Mouse (Mus musculus): Measurements from ENCODE around the gene Stam2. TPM values are rescaled to one million over a fixed set of nuclear protein-coding genes. Genes with fewer than 3 reads are reported as not detected.

Gene Stam2
- polyA plus RNA-seq, 1 experiment from 2014 or later, result 36.1 TPM

- H3K27me3 ChIP-seq (ENCODE audit: insufficient read depth, poor library complexity, severe bottlenecking), result no peaks in the 10 kb centered on the region
- peaks cover 41% of the 10 kb centered on the region for H3K36me3 ChIP-seq
- WGBS, result 92% methylated on average over 6 of the region's 6 CpGs
- H3K4me1 ChIP-seq (replicated peaks), result peaks cover 6% of the 10 kb centered on the region; the same call in 1 of the 2 replicates
- H3K27ac ChIP-seq, result no peak overlapping the region
- DNase-seq (ENCODE audit: low spot score), result no peak
- no peaks in the 10 kb centered on the region for H3K9me3 ChIP-seq
- no peak overlapping the region for H3K4me3 ChIP-seq
Measured at GRCm38 (mm10) chr2:52715538-52715937, 26.5 kb downstream of the Stam2 start.

GRCm38 (mm10) chr2:52714111-52714510 lies 28.0 kb downstream of the Stam2 start:
- DNase-seq (ENCODE audit: low spot score), result no peak
- Histone ChIP-seq H3K4me3 (no peak overlapping the region), H3K4me1 (replicated peaks) (no peaks in the 10 kb centered on the region), H3K9me3 (no peaks in the 10 kb centered on the region), H3K27ac (no peak overlapping the region), H3K27me3 (ENCODE audit: insufficient read depth, poor library complexity, severe bottlenecking) (no peaks in the 10 kb centered on the region), H3K36me3 (peaks cover 54% of the 10 kb centered on the region)
- 94% methylated on average over 4 of the region's 4 CpGs for WGBS

GRCm38 (mm10) chr2:52710804-52711203 lies 31.3 kb downstream of the Stam2 start:
- Histone ChIP-seq H3K4me3 (no peak overlapping the region), H3K9me3 (no peaks in the 10 kb centered on the region), H3K27ac (no peak overlapping the region), H3K36me3 (peaks cover 65% of the 10 kb centered on the region), H3K27me3 (ENCODE audit: insufficient read depth, poor library complexity, severe bottlenecking) (no peaks in the 10 kb centered on the region), H3K4me1 (replicated peaks) (no peaks in the 10 kb centered on the region)
- DNase-seq (ENCODE audit: low spot score), result no peak
- WGBS, result 90% methylated on average over 2 of the region's 2 CpGs

GRCm38 (mm10) chr2:52709417-52709816 lies 32.7 kb downstream of the Stam2 start:
- H3K9me3 ChIP-seq, result no peaks in the 10 kb centered on the region
- no peak for DNase-seq (ENCODE audit: low spot score)
- no peak overlapping the region for H3K27ac ChIP-seq
- no peaks in the 10 kb centered on the region for H3K27me3 ChIP-seq (ENCODE audit: insufficient read depth, poor library complexity, severe bottlenecking)
- WGBS, result 90% methylated on average over 5 of the region's 5 CpGs
- H3K36me3 ChIP-seq, result peaks cover 64% of the 10 kb centered on the region
- H3K4me1 ChIP-seq (replicated peaks), result no peaks in the 10 kb centered on the region
- no peak overlapping the region for H3K4me3 ChIP-seq

- Histone ChIP-seq H3K27ac (no peak overlapping the region), H3K9me3 (no peaks in the 10 kb centered on the region), H3K36me3 (peaks cover 53% of the 10 kb centered on the region), H3K27me3 (ENCODE audit: insufficient read depth, poor library complexity, severe bottlenecking) (no peaks in the 10 kb centered on the region), H3K4me3 (no peak overlapping the region), H3K4me1 (replicated peaks) (no peaks in the 10 kb centered on the region)
- no peak for DNase-seq (ENCODE audit: low spot score)
- whole genome bisulfite sequencing, result 92% methylated on average over 11 of the region's 11 CpGs
Measured at GRCm38 (mm10) chr2:52701368-52702036, 40.6 kb downstream of the Stam2 start.

GRCm38 (mm10) chr2:52700352-52700751 lies 41.7 kb downstream of the Stam2 start:
- H3K27me3 ChIP-seq (ENCODE audit: insufficient read depth, poor library complexity, severe bottlenecking), result no peaks in the 10 kb centered on the region
- DNase-seq (ENCODE audit: low spot score), result no peak
- 63% methylated on average over 5 of the region's 5 CpGs for WGBS
- peaks cover 42% of the 10 kb centered on the region for H3K36me3 ChIP-seq
- H3K4me3 ChIP-seq, result no peak overlapping the region
- H3K9me3 ChIP-seq, result no peaks in the 10 kb centered on the region
- no peak overlapping the region for H3K27ac ChIP-seq
- no peaks in the 10 kb centered on the region for H3K4me1 ChIP-seq (replicated peaks)

- Histone ChIP-seq H3K27ac (no peak overlapping the region), H3K9me3 (no peaks in the 10 kb centered on the region)
- 90% methylated on average over 6 of the region's 6 CpGs for WGBS
Measured at GRCm38 (mm10) chr2:52694604-52695003, 47.5 kb downstream of the Stam2 start.

GRCm38 (mm10) chr2:52691745-52692144 lies 50.3 kb downstream of the Stam2 start:
- Histone ChIP-seq H3K4me1 (replicated peaks) (no peaks in the 10 kb centered on the region), H3K36me3 (peaks cover 14% of the 10 kb centered on the region), H3K27me3 (ENCODE audit: insufficient read depth, poor library complexity, severe bottlenecking) (no peaks in the 10 kb centered on the region), H3K27ac (no peak overlapping the region), H3K9me3 (no peaks in the 10 kb centered on the region), H3K4me3 (no peak overlapping the region)
- WGBS, result 65% methylated on average over 4 of the region's 4 CpGs
- DNase-seq (ENCODE audit: low spot score), result no peak

More at GRCm38 (mm10) chr2:52694604-52695003, 47.5 kb downstream of the Stam2 start:
- Histone ChIP-seq H3K4me3 (no peak overlapping the region), H3K4me1 (replicated peaks) (no peaks in the 10 kb centered on the region), H3K27me3 (ENCODE audit: insufficient read depth, poor library complexity, severe bottlenecking) (no peaks in the 10 kb centered on the region), H3K36me3 (peaks cover 20% of the 10 kb centered on the region)
- DNase-seq (ENCODE audit: low spot score), result no peak

GRCm38 (mm10) chr2:52686601-52687000 lies 55.5 kb downstream of the Stam2 start:
- Histone ChIP-seq H3K4me1 (replicated peaks) (no peaks in the 10 kb centered on the region), H3K27ac (no peak overlapping the region)
- no peak for DNase-seq (ENCODE audit: low spot score)

GRCm38 (mm10) chr2:52677589-52677988 lies 64.5 kb downstream of the Stam2 start:
- H3K36me3 ChIP-seq, result no peaks in the 10 kb centered on the region
- 63% methylated on average over 4 of the region's 4 CpGs for WGBS
- no peak for DNase-seq (ENCODE audit: low spot score)

More at GRCm38 (mm10) chr2:52686601-52687000, 55.5 kb downstream of the Stam2 start:
- Histone ChIP-seq H3K36me3 (0 out of 2 replicates have a peak, but pooled peaks cover 2% of the 10 kb centered on the region), H3K4me3 (no peak overlapping the region), H3K9me3 (no peaks in the 10 kb centered on the region), H3K27me3 (ENCODE audit: insufficient read depth, poor library complexity, severe bottlenecking) (no peaks in the 10 kb centered on the region)
- 86% methylated on average over 6 of the region's 6 CpGs for WGBS

GRCm38 (mm10) chr2:52676913-52677303 lies 65.2 kb downstream of the Stam2 start:
- no peaks in the 10 kb centered on the region for H3K9me3 ChIP-seq
- H3K4me3 ChIP-seq, result peak overlapping the region; percentile 76
- H3K4me1 ChIP-seq (replicated peaks), result peaks cover 21% of the 10 kb centered on the region; the same call in 1 of the 2 replicates
- H3K36me3 ChIP-seq, result no peaks in the 10 kb centered on the region
- WGBS, result 14% methylated on average over 6 of the region's 6 CpGs
- DNase-seq (ENCODE audit: low spot score), result no peak
- H3K27me3 ChIP-seq (ENCODE audit: insufficient read depth, poor library complexity, severe bottlenecking), result peaks cover 69% of the 10 kb centered on the region
- H3K27ac ChIP-seq, result no peak overlapping the region

More at GRCm38 (mm10) chr2:52677589-52677988, 64.5 kb downstream of the Stam2 start:
- H3K27ac ChIP-seq, result no peak overlapping the region
- no peaks in the 10 kb centered on the region for H3K9me3 ChIP-seq
- peaks cover 21% of the 10 kb centered on the region; the same call in 1 of the 2 replicates for H3K4me1 ChIP-seq (replicated peaks)
- H3K27me3 ChIP-seq (ENCODE audit: insufficient read depth, poor library complexity, severe bottlenecking), result peaks cover 62% of the 10 kb centered on the region
- H3K4me3 ChIP-seq, result no peak overlapping the region

GRCm38 (mm10) chr2:52676023-52676912 lies 65.8 kb downstream of the Stam2 start, which contains the start of gene Cacnb4:
Gene Cacnb4 (minus strand): TSS chr2:52676831.
- no peaks in the 10 kb centered on the region for H3K9me3 ChIP-seq
- peaks cover 70% of the 10 kb centered on the region for H3K27me3 ChIP-seq (ENCODE audit: insufficient read depth, poor library complexity, severe bottlenecking)
- peak; percentile 69 for DNase-seq (ENCODE audit: low spot score)
- peak within 1 kb of the TSS; percentile 76 for H3K4me3 ChIP-seq
- under 1% methylated on average over 57 of the region's 77 CpGs for WGBS
- H3K36me3 ChIP-seq, result no peaks in the 10 kb centered on the region
- peak within 1 kb of the TSS; percentile 89 for H3K27ac ChIP-seq
- H3K4me1 ChIP-seq (replicated peaks), result peaks cover 21% of the 10 kb centered on the region; the same call in 1 of the 2 replicates

All from hindbrain, embryonic 10.5 days (tissue).